Mouse (Mus musculus): ENCODE data around the gene Ncdn.

Ncdn gene

DNA sequence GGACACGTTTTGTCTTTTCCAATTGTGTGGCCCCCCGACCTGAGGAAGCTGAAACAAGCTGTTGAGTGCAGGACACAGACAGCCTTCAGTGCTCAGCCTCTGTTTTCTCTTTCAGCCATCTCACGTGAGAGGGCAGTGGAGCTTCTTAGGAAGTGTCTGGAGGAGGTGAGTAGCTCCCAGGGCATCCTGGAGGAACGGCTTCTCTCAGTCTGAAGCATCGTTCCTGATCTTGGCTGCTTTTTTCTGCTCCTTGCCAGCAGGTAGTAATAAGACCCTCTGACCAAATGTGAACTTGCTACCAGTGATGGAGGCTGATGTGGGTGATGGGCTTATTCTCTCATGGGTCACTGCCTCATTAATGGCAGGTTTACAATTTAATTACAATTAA lies 45.8 kb downstream of the Ncdn start:
- DNase-seq (ENCODE audit: low spot score) = no peak

DNA sequence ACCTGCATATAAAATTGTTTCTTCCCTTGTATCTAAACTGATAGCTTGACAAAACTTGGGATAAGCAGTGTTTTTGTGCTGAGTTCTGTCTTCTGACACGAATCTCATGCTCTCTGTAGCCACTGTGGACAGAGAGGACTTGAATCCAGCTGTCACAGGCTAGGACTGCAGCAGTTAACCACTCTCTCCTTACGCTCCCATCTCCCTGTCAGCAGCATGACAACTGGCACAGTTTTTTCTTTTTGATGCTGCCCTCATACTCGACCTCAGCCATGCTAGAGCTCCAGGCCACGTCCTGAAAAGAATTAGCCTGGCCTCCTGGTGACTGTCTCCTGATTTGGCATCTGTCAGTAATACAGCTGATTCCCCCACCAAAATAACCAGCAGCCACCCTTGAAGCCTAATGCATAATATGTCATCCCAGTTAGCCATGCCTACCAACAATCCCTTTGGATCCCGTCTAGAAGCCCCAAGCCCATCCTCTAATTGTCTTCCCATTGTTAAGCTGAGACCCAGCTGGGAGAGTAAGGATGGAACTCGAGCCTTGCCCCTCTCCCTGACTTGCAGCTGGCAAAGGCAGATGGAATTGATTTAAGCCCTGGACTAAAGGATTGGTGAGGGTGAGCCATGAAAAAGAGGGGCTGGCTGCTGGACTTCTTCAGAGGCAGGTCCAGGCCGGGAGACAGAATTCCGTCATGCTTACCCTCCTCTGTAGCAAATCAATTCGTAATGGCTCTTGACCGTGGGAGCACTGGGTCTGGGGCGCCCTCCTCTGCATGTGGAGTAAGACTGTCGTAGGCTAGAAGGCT lies 46.4 kb downstream of the Ncdn start:
- no peak for DNase-seq (ENCODE audit: low spot score)

DNA sequence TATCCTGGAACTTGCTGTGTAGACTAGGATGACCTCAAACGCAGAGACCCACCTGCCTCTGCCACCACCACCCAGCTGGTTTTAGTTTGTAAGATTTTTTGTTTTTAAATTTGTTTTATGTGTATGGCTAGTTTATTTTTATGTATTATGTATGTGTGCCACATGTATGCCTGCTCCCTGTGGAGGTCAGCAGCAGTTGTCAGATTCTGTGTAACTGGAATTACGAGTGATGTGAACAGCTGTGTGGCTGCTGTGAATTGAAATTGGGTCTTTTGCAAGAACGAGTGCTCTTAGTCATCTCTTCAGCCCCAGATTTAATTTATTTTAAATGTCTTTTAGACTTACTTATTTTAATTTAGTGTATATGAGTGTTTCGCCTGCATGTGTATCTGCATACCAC lies 56.3 kb downstream of the Ncdn start:
- DNase-seq (ENCODE audit: low spot score) = no peak
